Mouse (Mus musculus) inflammation-experienced regulatory T-cells, adult 16 weeks (primary cell): ENCODE measurements around the gene Numa1. TPM values are rescaled to one million over a fixed set of nuclear protein-coding genes. Genes with fewer than 3 reads are reported as not detected.

Experiments
- polyA plus RNA-seq: library from polyadenylated mRNA; unstranded; fragments of 100-300 nt; shearing (Covaris generic); gene quantifications from one replicate; pipeline ENCODE4 v1.2.1, GENCODE M21; 2017

The Numa1 gene
- 255 TPM for polyA plus RNA-seq

DNA sequence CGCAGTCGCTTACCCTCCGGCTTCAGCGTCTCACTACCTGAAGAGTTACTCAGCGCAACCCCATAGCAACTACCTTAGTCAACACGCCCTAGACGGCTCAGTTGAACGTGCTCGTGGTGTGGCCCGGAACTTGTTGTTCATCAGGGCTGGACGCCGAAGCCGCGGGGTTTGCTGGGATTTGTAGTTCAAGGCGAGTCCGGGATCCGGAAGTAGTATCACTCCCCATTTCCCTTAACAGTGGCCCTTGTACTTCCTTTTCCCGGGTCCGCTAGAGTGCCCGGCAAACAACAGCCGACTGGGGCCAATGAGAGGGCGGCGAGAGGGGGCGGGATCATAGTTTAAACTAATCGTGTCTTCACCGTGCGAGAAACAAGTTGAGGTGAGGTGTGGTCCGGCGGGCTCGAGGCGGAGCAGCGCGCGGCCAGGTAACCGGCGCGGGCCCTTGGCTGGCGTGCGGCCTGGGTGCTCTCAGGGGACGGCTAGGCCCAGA, at the start of gene Numa1, which contains the start of gene Lrrc51:
Numa1 (plus strand) TSS at position 361 of the 490 bp plus-strand sequence.
Lrrc51 (minus strand) TSS at position 145 of the 490 bp plus-strand sequence.

DNA sequence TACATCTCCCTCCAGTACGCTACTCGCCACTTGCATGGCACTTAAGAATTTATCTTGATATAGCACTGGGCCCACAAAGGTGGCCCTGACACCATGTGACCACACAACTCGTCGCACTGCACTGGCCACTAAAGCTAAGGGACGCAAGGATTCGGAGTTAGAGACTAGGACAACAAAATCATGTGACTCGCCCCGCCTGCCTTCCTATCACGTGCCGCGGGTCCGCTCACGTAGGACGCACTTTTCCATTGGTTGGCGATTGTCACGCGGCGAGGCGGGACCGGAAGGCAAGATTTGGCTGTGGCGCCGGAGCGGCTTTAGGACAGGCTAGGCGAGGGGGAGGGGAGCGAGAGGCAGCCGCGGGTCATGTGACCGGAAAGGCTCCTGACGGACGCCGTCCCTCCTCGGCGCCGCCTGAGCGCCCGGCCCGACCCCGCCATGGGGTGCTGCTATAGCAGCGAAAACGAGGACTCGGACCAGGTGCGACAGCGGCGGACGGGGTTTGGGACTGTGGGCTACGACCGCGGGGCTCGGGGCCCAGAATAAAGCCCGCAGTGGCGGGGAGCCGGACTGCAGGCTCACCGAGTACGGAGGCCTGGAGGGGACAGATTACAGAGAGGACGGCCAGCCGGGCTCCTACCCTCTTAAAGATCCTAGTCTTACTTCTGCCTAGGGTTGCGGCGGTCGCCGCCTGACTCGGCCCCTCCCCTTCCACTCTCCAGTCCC, 28.2 kb upstream of the Numa1 start, which contains the start of gene Lamtor1:
Lamtor1 (plus strand) TSS at position 344 of the 726 bp plus-strand sequence.

DNA sequence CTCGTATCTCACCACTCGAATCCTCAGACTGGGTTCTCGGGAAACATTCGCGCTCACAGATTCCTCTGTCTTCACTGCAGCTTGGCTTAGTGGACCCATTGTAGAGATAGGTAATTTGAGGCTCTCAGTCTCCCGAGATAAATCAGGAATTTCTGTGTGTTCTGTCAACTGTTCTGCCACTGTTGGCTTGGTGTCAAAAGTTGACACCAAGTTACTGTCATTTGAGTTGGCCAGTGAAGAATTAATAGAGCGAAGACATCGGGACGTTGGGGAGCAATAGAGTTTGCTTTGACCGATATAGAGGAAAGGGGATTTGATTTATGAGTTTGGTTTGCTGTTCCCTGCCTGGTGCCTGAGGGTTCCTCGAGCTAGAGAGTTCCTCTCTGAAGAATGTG, 27.6 kb upstream of the Numa1 start, which contains the start of gene Tomt:
Tomt (minus strand) TSS at position 73 of the 395 bp plus-strand sequence.

DNA sequence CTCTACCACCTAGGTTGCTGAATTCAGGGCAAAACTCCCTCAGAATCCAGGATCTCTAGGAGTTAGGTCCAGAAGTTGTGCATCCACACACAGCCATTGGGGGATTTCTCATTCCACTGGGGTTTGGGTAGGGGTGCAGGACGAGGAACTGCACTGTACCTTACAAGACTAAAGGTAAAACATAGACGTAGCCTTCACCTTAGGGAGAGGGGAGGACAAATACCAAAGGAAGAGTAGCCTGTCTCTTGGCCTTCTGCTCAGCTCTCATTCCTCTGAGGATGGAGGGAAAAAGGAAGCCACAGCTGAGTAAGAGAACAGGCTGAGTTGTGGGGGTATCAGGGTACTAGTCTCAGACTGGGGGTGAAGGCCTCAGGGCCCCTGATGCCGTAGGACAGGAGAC, 84.7 kb downstream of the Numa1 start, which contains the start of gene Il18bp:
Il18bp (minus strand) TSS at position 101 of the 400 bp plus-strand sequence.

Other genes with a start within 250 kb of the Numa1 start
- not detected for gene Phox2a, start 115.8 kb upstream of the Numa1 start, polyA plus RNA-seq
- gene Inppl1, start 95.9 kb upstream of the Numa1 start, polyA plus RNA-seq = 10.6 TPM
- not detected for gene Folr2, start 76.9 kb upstream of the Numa1 start, polyA plus RNA-seq
- 43.1 TPM for gene Anapc15, start 70.4 kb upstream of the Numa1 start, polyA plus RNA-seq
- not detected for gene Folr1, start 63.3 kb upstream of the Numa1 start, polyA plus RNA-seq
- gene Lamtor1, start 28.2 kb upstream of the Numa1 start, polyA plus RNA-seq = 152 TPM
- gene Tomt, start 27.8 kb upstream of the Numa1 start, polyA plus RNA-seq = 0.83 TPM
- gene Lrrc51, start 216 bp upstream of the Numa1 start, polyA plus RNA-seq = 4.7 TPM
- 5.4 TPM for gene Il18bp, start 84.6 kb downstream of the Numa1 start, polyA plus RNA-seq
- gene Rnf121, start 131.4 kb downstream of the Numa1 start, polyA plus RNA-seq = 27.4 TPM
- gene Xndc1, start 131.4 kb downstream of the Numa1 start, polyA plus RNA-seq = 28.8 TPM
- 1.5 TPM for gene Xntrpc, start 131.6 kb downstream of the Numa1 start, polyA plus RNA-seq
- gene Trpc2, start 149.0 kb downstream of the Numa1 start, polyA plus RNA-seq = 0.15 TPM
- not detected for gene Art1, start 167.6 kb downstream of the Numa1 start, polyA plus RNA-seq
- gene Art5, start 175.4 kb downstream of the Numa1 start, polyA plus RNA-seq = 1.4 TPM
- gene Chrna10, start 182.7 kb downstream of the Numa1 start, polyA plus RNA-seq = not detected